21 mouse cellular contexts compared by ENCODE assay signal in genomic region chr9:63430652-63431051, GRCm38 (mm10). TPM values are rescaled to one million over a fixed set of nuclear protein-coding genes. Genes with fewer than 3 reads are reported as not detected.
A peak's percentile ranks its signal among the peaks of the same experiment; 100 is the strongest.
DNase-seq lines count a peak whose midpoint lies in the region; ATAC-seq and TF ChIP-seq lines count a peak whose summit lies in the region.
"Had no signal": no experiment of that assay in that cellular context is flagged by ENCODE, and none has a peak within 500 bp of the region (broad histone marks: within the 10 kb centered on the region; RNA-seq: fewer than 3 reads in every experiment).

No protein-coding gene starts in this region.

- no peaks in the 10 kb centered on the region for H3K4me1 ChIP-seq in intestine, embryonic 15.5 days (replicated peaks)
- no peaks in the 10 kb centered on the region for H3K4me1 ChIP-seq in intestine, embryonic 16.5 days (ENCODE audit: control insufficient read depth, insufficient read depth, low read length)
- H3K4me1 ChIP-seq in intestine, postnatal 0 days (replicated peaks; ENCODE audit: control insufficient read depth, insufficient read depth, low read length), result no peaks in the 10 kb centered on the region
- H3K4me1 ChIP-seq in forebrain, embryonic 15.5 days, result no peaks in the 10 kb centered on the region

- H3K27ac ChIP-seq in intestine, embryonic 15.5 days, result no peak overlapping the region
- H3K27ac ChIP-seq in intestine, embryonic 16.5 days (ENCODE audit: low read length), result no peak overlapping the region
- no peak overlapping the region for H3K27ac ChIP-seq in intestine, postnatal 0 days (ENCODE audit: low read depth, low read length)
- no peak overlapping the region for H3K27ac ChIP-seq in forebrain, embryonic 15.5 days (replicated peaks)

- no peak for TF ChIP-seq CTCF in intestine, postnatal 0 days (IDR thresholded peaks at IDR 0.05; ENCODE audit: low read depth)

- ATAC-seq in intestine, embryonic 15.5 days, result peak; percentile 70
- peak; percentile 81 for ATAC-seq in intestine, embryonic 16.5 days
- peak; percentile 61 for ATAC-seq in intestine, postnatal 0 days
- ATAC-seq in forebrain, embryonic 15.5 days (replicated peaks), result no peak
- ATAC-seq: activated CD4-positive, CD25-positive, alpha-beta regulatory T cell, adult 4 months; CD4-positive, CD25-positive, alpha-beta regulatory T cell, adult 4 months; Patski had no signal

- H3K9me3 ChIP-seq in intestine, embryonic 15.5 days, result no peaks in the 10 kb centered on the region
- no peaks in the 10 kb centered on the region for H3K9me3 ChIP-seq in intestine, embryonic 16.5 days (ENCODE audit: control insufficient read depth, low read length)
- H3K9me3 ChIP-seq in intestine, postnatal 0 days (ENCODE audit: control insufficient read depth), result no peaks in the 10 kb centered on the region
- no peaks in the 10 kb centered on the region for H3K9me3 ChIP-seq in forebrain, embryonic 15.5 days
- H3K9me3 ChIP-seq: G1E had no signal

- H3K4me2 ChIP-seq in intestine, embryonic 15.5 days (replicated peaks), result no peak overlapping the region
- H3K4me2 ChIP-seq in intestine, embryonic 16.5 days (ENCODE audit: low read depth, low read length), result no peak overlapping the region
- H3K4me2 ChIP-seq in intestine, postnatal 0 days (replicated peaks; ENCODE audit: low read depth), result no peak overlapping the region
- H3K4me2 ChIP-seq in forebrain, embryonic 15.5 days (replicated peaks), result no peak overlapping the region

- H3K9ac ChIP-seq in intestine, embryonic 15.5 days, result no peak overlapping the region
- no peak overlapping the region for H3K9ac ChIP-seq in intestine, embryonic 16.5 days (ENCODE audit: low read depth, low read length)
- no peak overlapping the region for H3K9ac ChIP-seq in intestine, postnatal 0 days (ENCODE audit: low read depth, low read length)
- H3K9ac ChIP-seq in forebrain, embryonic 15.5 days (replicated peaks), result no peak overlapping the region

- WGBS in intestine, embryonic 15.5 days, result 63% methylated on average over 1 of the region's 1 CpGs
- 53% methylated on average over 1 of the region's 1 CpGs for WGBS in intestine, embryonic 16.5 days
- WGBS in intestine, postnatal 0 days, result 22% methylated on average over 1 of the region's 1 CpGs
- 78% methylated on average over 1 of the region's 1 CpGs for WGBS in forebrain, embryonic 15.5 days

- no peaks in the 10 kb centered on the region for H3K27me3 ChIP-seq in intestine, embryonic 15.5 days (replicated peaks)
- H3K27me3 ChIP-seq in intestine, embryonic 16.5 days (replicated peaks; ENCODE audit: control insufficient read depth, insufficient read depth, low read length), result no peaks in the 10 kb centered on the region
- no peaks in the 10 kb centered on the region for H3K27me3 ChIP-seq in intestine, postnatal 0 days (replicated peaks; ENCODE audit: control insufficient read depth, insufficient read depth, low read length)
- H3K27me3 ChIP-seq in forebrain, embryonic 15.5 days, result no peaks in the 10 kb centered on the region
- H3K27me3 ChIP-seq: CH12.LX, Patski had no signal

- no peaks in the 10 kb centered on the region for H3K36me3 ChIP-seq in intestine, embryonic 15.5 days
- H3K36me3 ChIP-seq in intestine, embryonic 16.5 days (ENCODE audit: control insufficient read depth, insufficient read depth, low read length), result no peaks in the 10 kb centered on the region
- no peaks in the 10 kb centered on the region for H3K36me3 ChIP-seq in intestine, postnatal 0 days (ENCODE audit: control insufficient read depth, insufficient read depth)
- no peaks in the 10 kb centered on the region for H3K36me3 ChIP-seq in forebrain, embryonic 15.5 days
- H3K36me3 ChIP-seq: G1E had no signal

- no peak for DNase-seq in frontal cortex, adult 2 months (ENCODE audit: extremely low spot score in 1 of 2, low spot score in 1 of 2)
- no peak for DNase-seq in retina, postnatal 1 day
- DNase-seq: adrenal gland, adult 2 months; adrenal gland, adult 8-10 months; adrenal gland, postnatal 10 days; adrenal gland, postnatal 14 days; adrenal gland, postnatal 25 days; adrenal gland, postnatal 36 days; B cell, adult 2 months; cerebellum, adult 11 months; cerebellum, adult 11-12 months; cerebellum, adult 18-20 months had no signal

- no peak overlapping the region for H3K4me3 ChIP-seq in intestine, embryonic 15.5 days (replicated peaks)
- H3K4me3 ChIP-seq in intestine, embryonic 16.5 days (ENCODE audit: low read length), result no peak overlapping the region
- H3K4me3 ChIP-seq in intestine, postnatal 0 days (ENCODE audit: low read depth, low read length), result no peak overlapping the region
- H3K4me3 ChIP-seq in forebrain, embryonic 15.5 days, result no peak overlapping the region

RNA-seq across cellular contexts. Expression of gene 2300009A05Rik, which starts 31.6 kb away (rescaled TPM):
- polyA plus RNA-seq in intestine, embryonic 15.5 days (2015; fragmentation: Nextera tagmentation; extraction: Ambion mirVana), result 46.5 and 47.6 TPM in 2 replicates
- polyA plus RNA-seq in intestine, embryonic 16.5 days (2015; fragmentation: Nextera tagmentation; extraction: Ambion mirVana), result 48.5 and 49.5 TPM in 2 replicates
- polyA plus RNA-seq in intestine, postnatal 0 days (2015; fragmentation: Nextera tagmentation; extraction: Ambion mirVana), result 81.9 and 85.3 TPM in 2 replicates
- polyA plus RNA-seq in frontal cortex, adult 2 months (2012; rRNA removed), result 38.8 and 39.8 TPM in 2 replicates
- 66.1 and 69.8 TPM in 2 replicates for polyA plus RNA-seq in forebrain, embryonic 15.5 days (2015; fragmentation: Nextera tagmentation; extraction: Ambion mirVana)

RNA-seq across cellular contexts. Expression of gene Map2k5, which starts 53.0 kb away (rescaled TPM):
- polyA plus RNA-seq in intestine, embryonic 15.5 days (2015; fragmentation: Nextera tagmentation; extraction: Ambion mirVana), result 24.6 TPM in 2 replicates
- 21.7 and 22.8 TPM in 2 replicates for polyA plus RNA-seq in intestine, embryonic 16.5 days (2015; fragmentation: Nextera tagmentation; extraction: Ambion mirVana)
- polyA plus RNA-seq in intestine, postnatal 0 days (2015; fragmentation: Nextera tagmentation; extraction: Ambion mirVana), result 13.8 and 15.7 TPM in 2 replicates
- 28.7 and 31.9 TPM in 2 replicates for polyA plus RNA-seq in frontal cortex, adult 2 months (2012; rRNA removed)
- 38.0 and 39.8 TPM in 2 replicates for polyA plus RNA-seq in forebrain, embryonic 15.5 days (2015; fragmentation: Nextera tagmentation; extraction: Ambion mirVana)
